Comparison of ENCODE assay signal across 22 mouse cellular contexts in genomic region chr4:30262101-30262500, GRCm38 (mm10).
A peak's percentile ranks its signal among the peaks of the same experiment; 100 is the strongest.
DNase-seq lines count a peak whose midpoint lies in the region; ATAC-seq and TF ChIP-seq lines count a peak whose summit lies in the region.
"Had no signal": no experiment of that assay in that cellular context is flagged by ENCODE, and none has a peak within 500 bp of the region (broad histone marks: within the 10 kb centered on the region; RNA-seq: fewer than 3 reads in every experiment).

No protein-coding gene starts in this region.

- no peak overlapping the region for H3K27ac ChIP-seq in forebrain, embryonic 13.5 days
- H3K27ac ChIP-seq in forebrain, embryonic 12.5 days: no peak overlapping the region
- H3K27ac ChIP-seq: midbrain, embryonic 10.5 days had no signal

- H3K9me3 ChIP-seq in forebrain, embryonic 13.5 days (replicated peaks): no peaks in the 10 kb centered on the region
- no peaks in the 10 kb centered on the region for H3K9me3 ChIP-seq in forebrain, embryonic 12.5 days
- H3K9me3 ChIP-seq: midbrain, embryonic 10.5 days had no signal

- H3K4me1 ChIP-seq in forebrain, embryonic 13.5 days: no peaks in the 10 kb centered on the region
- no peaks in the 10 kb centered on the region for H3K4me1 ChIP-seq in forebrain, embryonic 12.5 days
- H3K4me1 ChIP-seq: midbrain, embryonic 10.5 days had no signal

- H3K9ac ChIP-seq in forebrain, embryonic 13.5 days: no peak overlapping the region
- no peak overlapping the region for H3K9ac ChIP-seq in forebrain, embryonic 12.5 days
- H3K9ac ChIP-seq: liver, postnatal 0 days had no signal

- DNase-seq in left cerebral cortex, postnatal 14 days (ENCODE audit: low spot score in 2 of 2): peak; percentile 5 to 8
- no peak for DNase-seq in left cerebral cortex, adult 9 months (ENCODE audit: low spot score in 2 of 2)
- DNase-seq in brain, embryonic 14.5 days (ENCODE audit: low read depth): peak; percentile 66
- peak; percentile 1 for DNase-seq in layer of hippocampus, adult 9-10 months (ENCODE audit: low spot score)
- no peak for DNase-seq in testis, postnatal 10 days (ENCODE audit: low spot score)
- DNase-seq in natural killer cell, adult 2 months (ENCODE audit: low spot score in 2 of 2): no peak
- DNase-seq: adrenal gland, postnatal 14 days; heart, postnatal 4 days; kidney, adult 8-10 months; kidney, postnatal 25 days; liver; liver, postnatal 0 days; lung, postnatal 36 days; thymus, adult 2 months had no signal

- no peaks in the 10 kb centered on the region for H3K27me3 ChIP-seq in forebrain, embryonic 13.5 days
- no peaks in the 10 kb centered on the region for H3K27me3 ChIP-seq in forebrain, embryonic 12.5 days

- H3K4me2 ChIP-seq in forebrain, embryonic 13.5 days: no peak overlapping the region
- H3K4me2 ChIP-seq in forebrain, embryonic 12.5 days: no peak overlapping the region
- H3K4me2 ChIP-seq: heart, embryonic 11.5 days had no signal

- ATAC-seq in forebrain, embryonic 13.5 days: peak; percentile 38; the same call in 1 of the 2 replicates
- no peak for ATAC-seq in forebrain, embryonic 12.5 days (ENCODE audit: low FRiP score)
- ATAC-seq: activated CD4-positive, CD25-positive, alpha-beta regulatory T cell, adult 4 months; inflammation-experienced regulatory T-cells, adult 6 months; liver, postnatal 0 days had no signal

- no peak for TF ChIP-seq POLR2A in brain, embryonic 14.5 days (IDR thresholded peaks at IDR 0.05; ENCODE audit: borderline replicate concordance, extremely low read depth, insufficient read depth, insufficient read length, poor library complexity, severe bottlenecking)

- H3K36me3 ChIP-seq in forebrain, embryonic 13.5 days (ENCODE audit: poor library complexity, severe bottlenecking): no peaks in the 10 kb centered on the region
- H3K36me3 ChIP-seq in forebrain, embryonic 12.5 days (replicated peaks): no peaks in the 10 kb centered on the region
- H3K36me3 ChIP-seq: midbrain, embryonic 10.5 days had no signal

- intact Hi-C loops in left cerebral cortex, postnatal 14 days (cut with DNase I): no loop called here

- WGBS in forebrain, embryonic 13.5 days: 61% methylated on average over 2 of the region's 2 CpGs
- WGBS in forebrain, embryonic 12.5 days: 81% methylated on average over 2 of the region's 2 CpGs

- no peak for TF ChIP-seq CTCF in brain, embryonic 14.5 days (IDR thresholded peaks at IDR 0.05; ENCODE audit: borderline replicate concordance, extremely low read depth, insufficient read depth, insufficient read length)

- H3K4me3 ChIP-seq in forebrain, embryonic 13.5 days: no peak overlapping the region
- H3K4me3 ChIP-seq in forebrain, embryonic 12.5 days (replicated peaks): no peak overlapping the region
- H3K4me3 ChIP-seq: erythroblast, embryonic 14.5 days; midbrain, embryonic 10.5 days; myocyte had no signal

Comparison
In these comparisons a context has a peak if more than half of its experiments do, and no peak if none do; other contexts are left out.
1. DNase-seq: peak in left cerebral cortex, postnatal 14 days (2 of 2), brain, embryonic 14.5 days (single experiment) and layer of hippocampus, adult 9-10 months (single experiment); none in left cerebral cortex, adult 9 months (0 of 2), testis, postnatal 10 days (single experiment) and natural killer cell, adult 2 months (0 of 2).